In genomic region chr17:48427852-48428530, GRCm38 (mm10) we compare ENCODE assay signal across 10 mouse cellular contexts. TPM values are rescaled to one million over a fixed set of nuclear protein-coding genes. Genes with fewer than 3 reads are reported as not detected.
DNase-seq lines count a peak whose midpoint lies in the region; ATAC-seq and TF ChIP-seq lines count a peak whose summit lies in the region.
"Had no signal": no experiment of that assay in that cellular context is flagged by ENCODE, and none has a peak within 500 bp of the region (broad histone marks: within the 10 kb centered on the region; RNA-seq: fewer than 3 reads in every experiment).

No protein-coding gene starts in this region.

- peak overlapping the region; percentile 56; the same call in 1 of the 2 replicates for H3K27ac ChIP-seq in forebrain, embryonic 10.5 days
- no peak overlapping the region for H3K27ac ChIP-seq in forebrain, postnatal 0 days (ENCODE audit: low read depth, low read length)
- H3K27ac ChIP-seq in hindbrain, embryonic 12.5 days: no peak overlapping the region
- H3K27ac ChIP-seq: liver, embryonic 14.5 days had no signal

- no peak for DNase-seq in forebrain, embryonic 10.5 days (ENCODE audit: extremely low spot score, low spot score)
- no peak for DNase-seq in forebrain, postnatal 0 days
- peak; percentile 22 for DNase-seq in lung, postnatal 14 days
- no peak for DNase-seq in lung, adult 18-20 months
- DNase-seq in urinary bladder, postnatal 4 days (ENCODE audit: low spot score in 2 of 2): no peak
- DNase-seq in frontal cortex, postnatal 25 days (ENCODE audit: low spot score in 2 of 2): no peak
- DNase-seq: kidney, adult 18-20 months had no signal

- H3K9ac ChIP-seq in forebrain, postnatal 0 days: no peak overlapping the region
- H3K9ac ChIP-seq in hindbrain, embryonic 12.5 days: no peak overlapping the region
- H3K9ac ChIP-seq: liver, embryonic 14.5 days had no signal

- no peaks in the 10 kb centered on the region for H3K36me3 ChIP-seq in forebrain, embryonic 10.5 days (replicated peaks)
- no peaks in the 10 kb centered on the region for H3K36me3 ChIP-seq in forebrain, postnatal 0 days (ENCODE audit: insufficient read depth)
- H3K36me3 ChIP-seq in hindbrain, embryonic 12.5 days: no peaks in the 10 kb centered on the region

- TF ChIP-seq CTCF in forebrain, postnatal 0 days (IDR thresholded peaks at IDR 0.05; ENCODE audit: low read depth): no peak

- no peak overlapping the region for H3K4me2 ChIP-seq in forebrain, postnatal 0 days (ENCODE audit: low read depth)
- no peak overlapping the region for H3K4me2 ChIP-seq in hindbrain, embryonic 12.5 days (replicated peaks)

- WGBS in forebrain, embryonic 10.5 days: 70% methylated on average over 11 of the region's 11 CpGs
- WGBS in forebrain, postnatal 0 days: 80% methylated on average over 11 of the region's 11 CpGs
- 72% methylated on average over 11 of the region's 11 CpGs for WGBS in hindbrain, embryonic 12.5 days

- H3K9me3 ChIP-seq in forebrain, embryonic 10.5 days: no peaks in the 10 kb centered on the region
- H3K9me3 ChIP-seq in forebrain, postnatal 0 days (ENCODE audit: low read length): no peaks in the 10 kb centered on the region
- H3K9me3 ChIP-seq in hindbrain, embryonic 12.5 days (replicated peaks): no peaks in the 10 kb centered on the region

- H3K4me3 ChIP-seq in forebrain, embryonic 10.5 days: no peak overlapping the region
- H3K4me3 ChIP-seq in forebrain, postnatal 0 days (ENCODE audit: low read depth, low read length): no peak overlapping the region
- no peak overlapping the region for H3K4me3 ChIP-seq in hindbrain, embryonic 12.5 days

- peaks cover 47% of the 10 kb centered on the region for H3K4me1 ChIP-seq in forebrain, embryonic 10.5 days
- no peaks in the 10 kb centered on the region for H3K4me1 ChIP-seq in forebrain, postnatal 0 days (ENCODE audit: insufficient read depth)
- H3K4me1 ChIP-seq in hindbrain, embryonic 12.5 days: peaks cover 32% of the 10 kb centered on the region

- no peak for ATAC-seq in forebrain, postnatal 0 days
- peak; percentile 31; the same call in 1 of the 2 replicates for ATAC-seq in megakaryocyte-erythroid progenitor cell, adult 5-6 weeks (replicated peaks; ENCODE audit: low FRiP score, low TSS enrichment, poor library complexity, severe bottlenecking)
- no peak for ATAC-seq in hindbrain, embryonic 12.5 days (ENCODE audit: low FRiP score)

- no peaks in the 10 kb centered on the region for H3K27me3 ChIP-seq in forebrain, embryonic 10.5 days (ENCODE audit: poor library complexity, severe bottlenecking)
- H3K27me3 ChIP-seq in forebrain, postnatal 0 days (ENCODE audit: insufficient read depth, low read length): no peaks in the 10 kb centered on the region
- no peaks in the 10 kb centered on the region for H3K27me3 ChIP-seq in hindbrain, embryonic 12.5 days

RNA-seq across cellular contexts. Expression of gene Apobec2, which starts 4.7 kb away (rescaled TPM):
- polyA plus RNA-seq in forebrain, embryonic 10.5 days (2016; fragmentation: Nextera tagmentation; extraction: Ambion mirVana): 0.64 and 0.78 TPM in 2 replicates
- total RNA-seq in forebrain, postnatal 0 days (2014; rRNA removed): 0.43 and 1.1 TPM in 2 replicates
- polyA plus RNA-seq in forebrain, postnatal 0 days (2015; fragmentation: Nextera tagmentation; extraction: Ambion mirVana): 0.23 and 0.50 TPM in 2 replicates
- total RNA-seq in megakaryocyte-erythroid progenitor cell, adult 5-6 weeks (2014; fragmentation: Nextera tagmentation): 1.7 TPM in 1 of 2 replicates, not detected in the other
- 0.30 TPM in 1 of 2 replicates, not detected in the other for total RNA-seq in megakaryocyte-erythroid progenitor cell, adult 5-6 weeks (2017)
- 2.1 and 5.3 TPM in 2 replicates for polyA plus RNA-seq in hindbrain, embryonic 12.5 days (2016; fragmentation: Nextera tagmentation; extraction: Ambion mirVana)

RNA-seq across cellular contexts. Expression of gene Oard1, which starts 18.2 kb away (rescaled TPM):
- polyA plus RNA-seq in forebrain, embryonic 10.5 days (2016; fragmentation: Nextera tagmentation; extraction: Ambion mirVana): 107 TPM in 2 replicates
- 18.7 and 21.0 TPM in 2 replicates for total RNA-seq in forebrain, postnatal 0 days (2014; rRNA removed)
- polyA plus RNA-seq in forebrain, postnatal 0 days (2015; fragmentation: Nextera tagmentation; extraction: Ambion mirVana): 36.0 and 40.0 TPM in 2 replicates
- 56.0 and 61.4 TPM in 2 replicates for total RNA-seq in megakaryocyte-erythroid progenitor cell, adult 5-6 weeks (2014; fragmentation: Nextera tagmentation)
- total RNA-seq in megakaryocyte-erythroid progenitor cell, adult 5-6 weeks (2017): 76.9 and 90.2 TPM in 2 replicates
- polyA plus RNA-seq in hindbrain, embryonic 12.5 days (2016; fragmentation: Nextera tagmentation; extraction: Ambion mirVana): 52.4 and 61.5 TPM in 2 replicates

RNA-seq across cellular contexts. Expression of gene Nfya, which starts 18.3 kb away (rescaled TPM):
- 18.7 and 19.0 TPM in 2 replicates for polyA plus RNA-seq in forebrain, embryonic 10.5 days (2016; fragmentation: Nextera tagmentation; extraction: Ambion mirVana)
- 25.2 and 35.0 TPM in 2 replicates for total RNA-seq in forebrain, postnatal 0 days (2014; rRNA removed)
- 6.3 and 6.6 TPM in 2 replicates for polyA plus RNA-seq in forebrain, postnatal 0 days (2015; fragmentation: Nextera tagmentation; extraction: Ambion mirVana)
- 89.3 and 113 TPM in 2 replicates for total RNA-seq in megakaryocyte-erythroid progenitor cell, adult 5-6 weeks (2014; fragmentation: Nextera tagmentation)
- total RNA-seq in megakaryocyte-erythroid progenitor cell, adult 5-6 weeks (2017): 32.8 and 55.7 TPM in 2 replicates
- 16.7 and 18.6 TPM in 2 replicates for polyA plus RNA-seq in hindbrain, embryonic 12.5 days (2016; fragmentation: Nextera tagmentation; extraction: Ambion mirVana)

RNA-seq across cellular contexts. Expression of gene Tspo2, which starts 23.3 kb away (rescaled TPM):
- not detected in 2 replicates for polyA plus RNA-seq in forebrain, embryonic 10.5 days (2016; fragmentation: Nextera tagmentation; extraction: Ambion mirVana)
- 0.31 TPM in 1 of 2 replicates, not detected in the other for total RNA-seq in forebrain, postnatal 0 days (2014; rRNA removed)
- polyA plus RNA-seq in forebrain, postnatal 0 days (2015; fragmentation: Nextera tagmentation; extraction: Ambion mirVana): 0.47 and 0.82 TPM in 2 replicates
- total RNA-seq in megakaryocyte-erythroid progenitor cell, adult 5-6 weeks (2014; fragmentation: Nextera tagmentation): 192 and 203 TPM in 2 replicates
- 86.3 and 160 TPM in 2 replicates for total RNA-seq in megakaryocyte-erythroid progenitor cell, adult 5-6 weeks (2017)
- 1.9 and 2.5 TPM in 2 replicates for polyA plus RNA-seq in hindbrain, embryonic 12.5 days (2016; fragmentation: Nextera tagmentation; extraction: Ambion mirVana)

RNA-seq across cellular contexts. Expression of gene Unc5cl, which starts 26.7 kb away (rescaled TPM):
- 0.07 and 0.27 TPM in 2 replicates for polyA plus RNA-seq in forebrain, embryonic 10.5 days (2016; fragmentation: Nextera tagmentation; extraction: Ambion mirVana)
- total RNA-seq in forebrain, postnatal 0 days (2014; rRNA removed): not detected in 2 replicates
- 0.14 and 0.56 TPM in 2 replicates for polyA plus RNA-seq in forebrain, postnatal 0 days (2015; fragmentation: Nextera tagmentation; extraction: Ambion mirVana)
- 4.2 and 7.1 TPM in 2 replicates for total RNA-seq in megakaryocyte-erythroid progenitor cell, adult 5-6 weeks (2014; fragmentation: Nextera tagmentation)
- 5.1 and 5.7 TPM in 2 replicates for total RNA-seq in megakaryocyte-erythroid progenitor cell, adult 5-6 weeks (2017)
- 0.26 and 0.49 TPM in 2 replicates for polyA plus RNA-seq in hindbrain, embryonic 12.5 days (2016; fragmentation: Nextera tagmentation; extraction: Ambion mirVana)
